Mouse (Mus musculus) urinary bladder, postnatal 25 days (tissue): ENCODE data around the gene Foxs1.

ENCODE experiments used
- DNase-seq: peaks from one replicate; pipeline ENCODE4 v3.0.0; 2022; ENCODE audit warnings: low spot score

Foxs1 gene

DNA sequence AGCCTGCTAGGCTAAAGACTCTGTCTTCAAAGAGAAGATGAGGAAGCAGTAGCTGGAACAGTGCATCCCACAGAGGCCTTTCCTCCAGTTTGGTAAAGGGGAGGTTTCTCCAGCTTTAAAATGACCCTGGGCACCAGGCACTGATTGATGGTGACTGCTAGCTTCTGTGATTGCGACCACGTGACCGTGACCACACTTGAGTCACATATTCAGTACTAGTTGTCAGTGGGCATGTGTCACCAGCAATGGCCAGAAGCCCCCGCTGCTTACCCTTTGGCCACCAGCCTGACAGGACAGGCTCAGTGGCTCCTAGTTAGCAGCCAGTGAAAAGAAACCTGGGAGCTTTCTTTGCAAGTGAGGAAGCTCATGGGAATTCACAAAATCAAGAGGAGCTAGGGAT, 29.4 kb downstream of the Foxs1 start:
- DNase-seq = no peak

DNA sequence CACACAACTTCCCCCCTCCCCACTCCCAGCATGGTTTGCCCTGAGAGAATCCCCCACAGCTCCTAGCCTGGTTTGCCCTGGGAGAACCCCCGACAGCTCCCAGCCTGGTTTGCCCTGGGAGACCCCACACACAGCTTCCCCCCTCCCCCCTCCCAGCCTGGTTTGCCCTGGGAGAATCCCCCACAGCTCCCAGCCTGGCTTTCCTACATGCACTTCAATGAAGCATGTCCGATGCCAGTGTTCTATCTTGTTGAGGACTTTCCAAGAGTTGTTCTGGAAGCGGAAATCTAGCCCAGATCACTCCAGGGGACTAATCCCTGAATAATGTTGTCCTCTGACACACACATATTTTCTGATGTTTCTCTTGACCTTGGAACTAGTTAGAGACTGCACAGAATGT, 30.4 kb downstream of the Foxs1 start:
- DNase-seq = no peak

- DNase-seq = no peak
Measured at GRCm38 (mm10) chr2:152901296-152901695, 31.7 kb downstream of the Foxs1 start.

GRCm38 (mm10) chr2:152899011-152899410, 34.0 kb downstream of the Foxs1 start:
- DNase-seq = no peak

- DNase-seq = no peak
Measured at GRCm38 (mm10) chr2:152896926-152897325, 36.1 kb downstream of the Foxs1 start.

- no peak for DNase-seq
Measured at GRCm38 (mm10) chr2:152895834-152896233, 37.2 kb downstream of the Foxs1 start.

GRCm38 (mm10) chr2:152888774-152889173, 44.2 kb downstream of the Foxs1 start:
- no peak for DNase-seq

GRCm38 (mm10) chr2:152887230-152887629, 45.8 kb downstream of the Foxs1 start:
- DNase-seq = no peak

DNA sequence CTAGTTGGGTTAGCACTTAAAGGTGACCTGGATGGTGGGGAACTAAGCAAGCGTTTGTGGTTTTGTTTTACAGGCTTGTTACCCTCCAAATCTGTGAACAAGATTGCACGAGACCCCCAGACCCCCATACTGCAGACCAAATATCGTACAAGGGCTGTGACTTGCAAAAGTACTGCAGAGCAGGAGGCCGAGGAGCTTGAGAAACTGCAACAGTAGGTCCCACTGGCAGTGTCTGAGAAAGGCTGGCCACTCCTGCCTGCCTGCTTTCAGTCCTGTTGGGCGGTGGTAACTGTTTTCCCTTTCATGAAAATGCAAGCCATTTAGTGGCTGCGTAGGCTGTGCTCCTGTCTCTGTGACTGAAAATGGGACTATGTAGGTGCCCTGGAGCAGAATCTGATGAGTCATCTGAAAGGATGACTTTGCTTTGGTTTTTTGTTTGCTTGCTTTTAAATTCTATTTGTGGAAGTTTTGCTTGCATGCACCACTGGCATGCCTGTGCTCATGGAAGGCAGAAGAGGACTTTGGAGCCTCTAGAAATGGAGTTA, 48.8 kb downstream of the Foxs1 start:
- no peak for DNase-seq
